Mouse (Mus musculus) midbrain, embryonic 16.5 days (tissue): ENCODE data around the gene Kcnmb4. TPM values are rescaled to one million over a fixed set of nuclear protein-coding genes. Genes with fewer than 3 reads are reported as not detected.

Experiments
- ATAC-seq: fragments of 200-750 bp; cut with Nextera tagmentation; 2 replicates; pipeline ENCODE4 v1.8.0; 2017; ENCODE audit warnings: moderate TSS enrichment
- H3K27ac ChIP-seq: fragments of 300-500 bp; sonication (generic); 2 replicates; pipeline ENCODE4 v1.5.1; 2014; ENCODE audit warnings: mild to moderate bottlenecking, low read length, mixed read lengths
- H3K27me3 ChIP-seq: fragments of 300-500 bp; sonication (generic); 2 replicates; pipeline ENCODE4 v1.6.1; 2014; ENCODE audit warnings: low read depth, low read length, mixed read lengths; ENCODE audit not compliant: control insufficient read depth, insufficient read depth
- H3K36me3 ChIP-seq: fragments of 300-500 bp; sonication (generic); 2 replicates; pipeline ENCODE4 v1.6.1; 2014; ENCODE audit warnings: mild to moderate bottlenecking, low read length, moderate library complexity, mixed read lengths; ENCODE audit not compliant: control insufficient read depth, insufficient read depth
- H3K4me1 ChIP-seq: fragments of 300-500 bp; sonication (generic); 2 replicates; pipeline ENCODE4 v1.6.1; 2014; ENCODE audit warnings: mild to moderate bottlenecking, low read length, mixed read lengths; ENCODE audit not compliant: control insufficient read depth, insufficient read depth
- H3K4me2 ChIP-seq: fragments of 300-500 bp; sonication (generic); 2 replicates; pipeline ENCODE4 v1.6.1; 2014; ENCODE audit warnings: mild to moderate bottlenecking, low read length, mixed read lengths
- H3K4me3 ChIP-seq: fragments of 300-500 bp; sonication (generic); 2 replicates; pipeline ENCODE4 v1.5.1; 2014; ENCODE audit warnings: low read depth, mild to moderate bottlenecking, low read length, moderate library complexity, mixed read lengths
- H3K9ac ChIP-seq: fragments of 300-500 bp; sonication (generic); 2 replicates; pipeline ENCODE4 v1.6.1; 2014; ENCODE audit warnings: low read depth, low read length, mixed read lengths
- H3K9me3 ChIP-seq: fragments of 300-500 bp; sonication (generic); replicated peaks from 2 replicates; pipeline ENCODE4 v1.6.1; 2014; ENCODE audit warnings: mild to moderate bottlenecking, low read length, mixed read lengths; ENCODE audit not compliant: control insufficient read depth, poor library complexity, severe bottlenecking
- WGBS: fragments of 180-500 bp; shearing (Covaris S2); extraction: QIAGEN DNeasy Blood & Tissue Kit; methylation state at CpG from one replicate; pipeline ENCODE4 v1.1.7; 2014; 5-methylcytosine and 5-hydroxymethylcytosine counted together
- polyA plus RNA-seq: library from polyadenylated mRNA; unstranded; fragments of >200 nt; fragmentation: Nextera tagmentation; extraction: Ambion mirVana; gene quantifications from 2 replicates; pipeline ENCODE4 v1.2.1, GENCODE M21; 2015

Gene Kcnmb4
- polyA plus RNA-seq, 1 experiment from 2014 or later: 17.1 TPM

DNA sequence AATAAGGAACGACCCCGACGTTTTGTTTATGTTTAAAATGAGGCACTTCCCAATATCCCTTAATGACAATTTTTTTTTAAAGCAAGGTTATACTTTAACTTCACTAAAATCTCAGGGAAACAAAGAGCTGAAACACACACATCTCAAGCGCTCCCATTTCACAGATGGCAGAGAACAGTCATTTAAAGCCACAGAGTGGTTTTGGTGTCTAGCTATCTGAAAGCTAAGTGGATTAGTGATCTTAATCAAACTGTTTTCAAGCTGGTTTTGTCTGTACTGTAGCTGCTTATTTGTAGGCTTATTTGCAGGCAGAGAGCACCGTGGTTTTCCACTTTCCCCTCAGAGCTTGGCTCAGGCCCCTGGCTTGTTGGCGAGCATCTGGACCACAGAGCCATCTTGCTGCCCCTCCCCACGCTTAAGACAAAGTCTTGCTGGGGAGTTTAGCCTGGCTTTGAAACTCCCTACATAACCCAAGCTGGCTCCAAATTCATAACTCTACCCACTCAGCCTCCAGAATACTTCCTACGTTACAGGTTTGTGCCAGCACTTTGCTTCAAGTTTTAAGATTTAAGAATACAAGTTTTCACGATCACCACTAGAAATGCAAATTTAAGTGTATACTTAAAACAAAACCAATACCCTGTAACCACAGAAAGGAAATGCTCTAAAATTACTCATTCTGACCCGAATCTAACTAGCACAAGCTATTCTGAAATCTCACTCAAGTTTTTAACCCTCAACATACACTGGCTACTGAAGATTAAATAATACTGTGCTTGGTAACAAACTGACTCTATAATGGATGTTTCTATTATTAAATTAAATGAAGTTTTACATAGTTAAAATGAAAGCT, 13.4 kb upstream of the Kcnmb4 start:
- no peak for ATAC-seq
- no peak overlapping the region for H3K4me3 ChIP-seq
- peaks cover 5% of the 10 kb centered on the region; the same call in 1 of the 2 replicates for H3K36me3 ChIP-seq
- no peaks in the 10 kb centered on the region for H3K4me1 ChIP-seq
- no peaks in the 10 kb centered on the region for H3K27me3 ChIP-seq
- no peaks in the 10 kb centered on the region for H3K9me3 ChIP-seq
- no peak overlapping the region for H3K27ac ChIP-seq
- no peak overlapping the region for H3K9ac ChIP-seq
- WGBS: 83% methylated on average over 10 of the region's 10 CpGs
- H3K4me2 ChIP-seq: no peak overlapping the region

GRCm38 (mm10) chr10:116481917-116482316, 8.2 kb upstream of the Kcnmb4 start:
- H3K27ac ChIP-seq: no peak overlapping the region
- no peaks in the 10 kb centered on the region for H3K4me1 ChIP-seq
- no peak overlapping the region for H3K9ac ChIP-seq
- WGBS: 95% methylated on average over 12 of the region's 12 CpGs
- no peaks in the 10 kb centered on the region for H3K27me3 ChIP-seq
- H3K9me3 ChIP-seq: no peaks in the 10 kb centered on the region
- H3K36me3 ChIP-seq: peaks cover 5% of the 10 kb centered on the region; the same call in 1 of the 2 replicates
- no peak overlapping the region for H3K4me2 ChIP-seq
- no peak overlapping the region for H3K4me3 ChIP-seq
- no peak for ATAC-seq

GRCm38 (mm10) chr10:116480988-116481387, 7.3 kb upstream of the Kcnmb4 start:
- Histone ChIP-seq H3K4me2 (no peak overlapping the region), H3K27ac (no peak overlapping the region)
- no peak for ATAC-seq

DNA sequence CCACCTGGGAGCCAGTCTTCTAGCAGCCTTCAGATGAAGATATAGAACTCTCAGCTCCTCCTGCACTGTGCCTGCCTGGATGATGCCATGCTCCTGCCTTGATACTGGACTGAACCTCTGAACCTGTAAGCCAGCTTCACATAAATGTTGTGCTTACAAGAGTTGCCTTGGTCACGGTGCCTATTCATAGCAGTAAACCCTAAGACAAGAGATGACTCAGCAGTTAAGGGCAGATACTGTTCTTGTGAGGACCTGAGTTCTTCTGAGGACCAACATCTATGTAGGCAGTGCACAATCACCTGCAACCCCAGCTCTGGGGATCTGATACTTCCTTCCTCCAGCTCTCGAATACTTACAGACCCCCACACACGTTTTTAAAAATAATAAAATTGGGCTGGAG, 2.9 kb upstream of the Kcnmb4 start:
- Histone ChIP-seq H3K4me3 (no peak overlapping the region), H3K36me3 (no peaks in the 10 kb centered on the region), H3K4me2 (no peak overlapping the region), H3K27me3 (no peaks in the 10 kb centered on the region), H3K9ac (no peak overlapping the region), H3K9me3 (no peaks in the 10 kb centered on the region), H3K27ac (no peak overlapping the region), H3K4me1 (peaks cover 21% of the 10 kb centered on the region)
- ATAC-seq: no peak
- WGBS: 97% methylated on average over 3 of the region's 3 CpGs

More at GRCm38 (mm10) chr10:116480988-116481387, 7.3 kb upstream of the Kcnmb4 start:
- H3K4me1 ChIP-seq: no peaks in the 10 kb centered on the region
- H3K9me3 ChIP-seq: no peaks in the 10 kb centered on the region
- H3K4me3 ChIP-seq: no peak overlapping the region
- WGBS: 93% methylated on average over 5 of the region's 5 CpGs
- peaks cover 5% of the 10 kb centered on the region; the same call in 1 of the 2 replicates for H3K36me3 ChIP-seq
- H3K9ac ChIP-seq: no peak overlapping the region
- H3K27me3 ChIP-seq: no peaks in the 10 kb centered on the region

GRCm38 (mm10) chr10:116475725-116476124, 2.0 kb upstream of the Kcnmb4 start:
- Histone ChIP-seq H3K4me1 (peaks cover 22% of the 10 kb centered on the region), H3K27me3 (no peaks in the 10 kb centered on the region), H3K36me3 (no peaks in the 10 kb centered on the region), H3K4me3 (no peak overlapping the region), H3K27ac (no peak overlapping the region), H3K9me3 (no peaks in the 10 kb centered on the region), H3K9ac (no peak overlapping the region), H3K4me2 (no peak overlapping the region)
- ATAC-seq: no peak
- 76% methylated on average over 6 of the region's 6 CpGs for WGBS

DNA sequence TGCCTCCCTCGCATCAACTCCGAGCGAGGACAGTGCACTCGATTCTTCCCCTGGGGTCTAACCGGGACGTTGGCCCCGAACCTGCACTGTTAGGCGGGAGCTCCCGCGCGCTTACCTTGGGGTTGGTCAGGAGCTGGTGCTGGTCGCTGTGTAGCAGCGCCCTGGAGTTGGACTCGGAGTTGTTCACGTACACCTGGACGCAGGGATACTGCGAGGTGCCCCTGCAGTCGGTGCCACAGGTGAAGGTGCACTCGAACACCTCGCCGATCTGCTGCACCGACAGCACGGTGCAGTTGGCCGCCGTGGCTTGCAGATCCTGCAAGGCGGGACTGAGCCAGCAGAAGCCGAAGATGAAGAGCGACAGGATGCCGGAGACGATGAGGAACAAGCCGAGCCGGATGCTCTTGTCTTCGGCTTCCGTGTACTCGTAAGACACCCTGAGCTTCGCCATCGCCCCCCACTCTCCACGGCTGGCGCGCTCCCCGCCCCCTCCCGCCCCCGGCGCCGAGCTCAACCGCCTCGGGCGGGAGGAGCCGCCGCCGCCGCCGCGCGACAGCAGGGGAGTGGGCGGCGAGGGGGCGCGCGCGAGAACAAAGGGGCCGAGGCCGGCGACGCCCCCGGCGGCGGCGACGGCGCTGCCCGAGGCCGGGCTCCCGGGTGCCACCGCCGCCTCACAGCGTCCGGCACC, 463 bp downstream of the Kcnmb4 start:
- peak overlapping the region; percentile 84 for H3K9ac ChIP-seq
- H3K9me3 ChIP-seq: no peaks in the 10 kb centered on the region
- peak overlapping the region; percentile 92 for H3K27ac ChIP-seq
- no peaks in the 10 kb centered on the region for H3K36me3 ChIP-seq
- ATAC-seq: peak; percentile 81
- peak overlapping the region; percentile 76 for H3K4me2 ChIP-seq
- H3K4me1 ChIP-seq: peaks cover 22% of the 10 kb centered on the region
- WGBS: under 1% methylated on average over 41 of the region's 78 CpGs
- no peaks in the 10 kb centered on the region for H3K27me3 ChIP-seq
- H3K4me3 ChIP-seq: peak overlapping the region; percentile 84

DNA sequence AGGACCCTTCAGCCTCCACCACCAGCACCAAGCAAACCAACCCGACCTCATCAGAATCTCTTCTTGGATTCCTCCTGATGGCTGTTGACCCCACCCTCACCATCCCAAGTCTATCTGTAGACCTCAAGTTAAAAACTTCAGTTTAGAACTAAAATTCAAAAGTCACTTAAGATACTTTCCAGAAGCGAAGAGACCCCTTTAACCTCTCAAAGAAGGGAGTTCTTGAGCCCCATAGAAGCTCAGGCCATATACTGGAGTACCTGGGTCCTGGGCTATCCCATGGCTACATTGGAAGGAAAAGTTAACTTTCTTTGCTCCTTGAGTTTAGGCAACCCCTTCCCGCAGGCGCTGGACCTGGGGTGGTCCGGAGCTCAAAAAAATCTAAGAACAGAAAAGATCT, 1.1 kb downstream of the Kcnmb4 start:
- Histone ChIP-seq H3K4me2 (peak overlapping the region; percentile 76), H3K9ac (peak overlapping the region; percentile 84), H3K27me3 (no peaks in the 10 kb centered on the region), H3K27ac (no peak overlapping the region), H3K9me3 (no peaks in the 10 kb centered on the region), H3K4me1 (peaks cover 22% of the 10 kb centered on the region), H3K4me3 (peak overlapping the region; percentile 84), H3K36me3 (no peaks in the 10 kb centered on the region)
- peak; percentile 6; the same call in 1 of the 2 replicates for ATAC-seq
- WGBS: 11% methylated on average over 5 of the region's 5 CpGs

GRCm38 (mm10) chr10:116470306-116470925, 3.3 kb downstream of the Kcnmb4 start:
- Histone ChIP-seq H3K4me3 (no peak overlapping the region), H3K27ac (no peak overlapping the region), H3K27me3 (no peaks in the 10 kb centered on the region), H3K4me1 (peaks cover 22% of the 10 kb centered on the region), H3K9ac (no peak overlapping the region), H3K9me3 (no peaks in the 10 kb centered on the region), H3K36me3 (no peaks in the 10 kb centered on the region), H3K4me2 (no peak overlapping the region)
- WGBS: 78% methylated on average over 11 of the region's 11 CpGs
- no peak for ATAC-seq
